Mouse (Mus musculus) adrenal gland, postnatal 14 days (tissue): ENCODE data around the gene Polr1c. TPM values are rescaled to one million over a fixed set of nuclear protein-coding genes. Genes with fewer than 3 reads are reported as not detected.

Experiments used
- DNase-seq: peaks from one replicate; pipeline ENCODE4 v3.0.0; 2021; ENCODE audit warnings: mixed read lengths
- total RNA-seq: library from RNA; stranded (reverse); gene quantifications from 2 replicates; pipeline ENCODE4 v1.2.3, GENCODE M21; 2021

The Polr1c gene
- total RNA-seq, 1 experiment from 2014 or later: 73.9 TPM

DNA sequence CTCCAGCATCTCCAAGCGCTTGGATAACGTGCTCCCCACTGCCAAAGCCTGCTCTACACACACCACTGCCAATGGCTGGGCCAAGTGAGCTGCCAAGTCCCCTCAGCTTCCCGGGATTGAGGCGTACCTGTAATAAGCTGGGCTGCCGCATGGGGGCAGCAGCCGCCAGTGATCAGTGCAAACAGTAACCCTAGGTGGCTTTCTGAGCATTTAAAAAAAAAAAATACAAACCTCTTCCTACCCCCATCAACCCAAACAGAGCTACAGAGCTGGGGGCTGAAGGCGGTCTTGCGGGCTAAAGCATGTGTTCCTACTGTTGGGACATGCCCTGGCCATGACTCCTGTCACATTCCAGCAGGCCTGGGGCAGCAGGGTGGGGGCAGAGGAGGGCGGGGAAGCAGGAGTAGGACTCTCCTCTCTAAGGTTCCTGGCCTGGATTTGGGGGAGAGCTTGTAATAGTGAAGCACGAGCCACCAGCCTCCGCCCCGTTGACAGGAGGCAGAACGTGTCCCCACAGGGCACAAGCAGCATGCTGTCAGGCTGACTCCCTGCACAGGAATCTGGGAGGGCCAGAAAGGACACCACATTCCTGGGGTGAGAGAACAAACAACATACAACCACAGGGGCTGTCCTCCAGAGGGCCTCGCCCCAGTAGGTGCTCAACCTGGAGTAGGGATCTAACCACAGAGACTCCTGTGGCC lies 18.2 kb upstream of the Polr1c start:
- DNase-seq: peak; percentile 87

- no peak for DNase-seq
Measured at GRCm38 (mm10) chr17:46265502-46265901, 17.6 kb upstream of the Polr1c start.

- no peak for DNase-seq
Measured at GRCm38 (mm10) chr17:46262201-46262694, 14.4 kb upstream of the Polr1c start.

DNA sequence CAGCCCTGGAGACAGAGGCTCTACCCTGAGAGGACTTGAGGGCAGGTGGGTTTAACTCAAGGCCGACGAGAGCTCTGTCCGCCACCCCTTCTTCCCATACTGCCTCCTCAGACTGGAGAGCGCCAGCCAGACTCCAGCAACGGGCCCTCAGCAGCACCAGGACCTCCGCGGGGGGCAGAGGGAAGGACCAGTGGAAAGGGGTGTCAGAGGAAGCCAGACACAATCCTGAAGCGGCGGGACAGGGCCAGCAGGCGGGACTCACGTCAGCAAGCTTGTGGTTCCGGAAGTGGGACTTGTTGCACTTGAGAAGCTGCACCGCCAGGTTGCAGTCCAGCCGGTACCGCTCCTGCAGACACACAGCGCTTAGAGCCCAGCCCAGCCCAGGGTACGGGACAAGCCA lies 11.8 kb upstream of the Polr1c start:
- DNase-seq: no peak

- no peak for DNase-seq
Measured at GRCm38 (mm10) chr17:46258279-46259053, 10.6 kb upstream of the Polr1c start.

GRCm38 (mm10) chr17:46255147-46255546 lies 7.3 kb upstream of the Polr1c start:
- DNase-seq: no peak

DNA sequence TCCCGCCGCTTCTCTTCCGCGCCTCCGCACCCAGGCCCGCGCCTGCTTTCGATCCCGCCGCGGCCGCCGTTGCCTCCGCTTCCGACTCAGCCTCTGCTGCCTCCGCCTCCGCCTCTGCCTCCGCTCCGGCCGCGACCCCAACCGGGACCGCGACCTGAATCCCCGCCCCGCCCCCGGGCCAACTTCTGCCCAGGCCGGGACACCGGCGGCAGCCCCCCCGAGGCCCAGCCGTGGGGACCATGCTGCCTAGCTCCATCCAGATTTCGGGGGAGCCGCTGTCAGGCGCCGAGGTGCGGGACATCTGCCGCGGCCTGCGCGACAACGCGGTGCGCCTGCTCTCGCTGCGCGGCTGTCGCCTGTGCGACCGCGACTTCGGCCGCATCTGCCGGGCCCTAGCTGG lies 6.3 kb upstream of the Polr1c start:
- DNase-seq: peak; percentile 51

DNA sequence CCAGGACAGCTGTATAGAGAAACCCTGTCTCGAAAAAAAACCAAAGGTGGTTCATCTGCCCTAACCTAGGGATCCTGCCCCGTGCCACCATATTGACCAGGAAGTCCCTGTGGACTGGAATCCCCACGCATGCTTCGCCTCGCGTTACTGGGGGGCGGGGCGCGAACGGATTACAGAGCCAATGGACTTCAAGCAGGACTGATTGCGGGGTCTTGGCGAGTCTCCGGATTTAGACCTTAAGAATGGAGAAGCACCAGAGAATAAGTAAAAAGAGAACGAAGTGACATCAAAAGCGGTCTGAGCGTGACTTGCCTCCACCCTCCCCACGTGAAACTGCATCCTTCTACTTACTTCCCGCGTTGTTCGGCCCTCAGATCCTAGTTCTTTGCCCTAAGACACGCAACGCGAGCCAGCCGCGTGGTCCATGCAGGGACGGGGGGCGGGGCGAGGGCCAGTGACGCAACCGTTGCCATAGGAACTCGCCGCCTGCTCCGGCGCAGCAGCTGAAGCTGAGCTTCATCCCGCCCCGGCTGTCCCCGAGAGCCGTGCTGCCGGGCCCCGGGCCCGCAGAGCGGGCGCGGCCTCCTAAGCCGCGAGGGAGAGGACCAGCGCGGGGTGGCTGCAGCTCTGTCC lies 5.7 kb upstream of the Polr1c start, which contains the start of gene Lrrc73:
TSS of gene Lrrc73 (plus strand) at position 80 of the 633 bp plus-strand sequence.
- peak; percentile 96 for DNase-seq

DNA sequence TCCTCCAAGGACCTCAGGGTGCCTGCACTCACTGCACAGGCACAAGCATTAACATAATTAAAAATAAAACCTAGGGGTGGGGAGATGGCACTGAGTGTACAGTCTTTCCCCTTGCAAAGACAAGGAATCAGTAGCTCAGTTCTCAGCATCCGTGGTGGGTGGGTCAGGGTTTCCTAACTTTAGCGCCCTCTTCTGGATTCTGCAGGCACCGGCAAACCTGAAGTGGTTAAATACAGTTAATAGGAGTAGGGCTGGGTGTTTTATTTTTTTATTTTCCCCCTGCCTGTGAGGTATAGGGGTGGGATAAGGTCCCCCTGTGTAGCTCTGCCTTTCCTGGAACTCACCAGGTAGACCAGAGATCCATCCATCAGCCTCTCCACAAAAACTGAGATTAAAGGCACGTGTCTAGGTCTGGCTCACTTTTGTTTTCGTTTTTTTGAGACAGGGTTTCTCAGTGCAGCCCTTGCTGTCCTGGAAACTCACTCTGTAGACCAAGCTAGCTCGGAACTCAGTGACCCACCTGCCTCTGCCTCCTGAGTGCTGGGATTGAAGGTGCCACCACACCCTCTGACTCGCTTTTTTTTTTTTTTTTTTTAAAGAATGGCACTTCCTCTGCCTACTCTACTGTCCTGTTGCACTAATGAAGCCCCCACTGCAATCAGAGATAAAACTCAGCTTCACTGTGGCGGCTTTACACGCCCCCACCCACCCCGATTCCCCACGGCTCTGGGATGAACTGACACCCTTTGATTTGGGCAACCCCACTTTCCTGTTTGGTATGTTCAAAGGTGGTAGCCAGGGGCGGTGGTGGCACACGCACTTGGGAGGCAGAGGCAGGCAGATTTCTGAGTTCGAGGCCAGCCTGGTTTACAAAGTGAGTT lies 5.0 kb upstream of the Polr1c start:
- DNase-seq: peak; percentile 71

DNA sequence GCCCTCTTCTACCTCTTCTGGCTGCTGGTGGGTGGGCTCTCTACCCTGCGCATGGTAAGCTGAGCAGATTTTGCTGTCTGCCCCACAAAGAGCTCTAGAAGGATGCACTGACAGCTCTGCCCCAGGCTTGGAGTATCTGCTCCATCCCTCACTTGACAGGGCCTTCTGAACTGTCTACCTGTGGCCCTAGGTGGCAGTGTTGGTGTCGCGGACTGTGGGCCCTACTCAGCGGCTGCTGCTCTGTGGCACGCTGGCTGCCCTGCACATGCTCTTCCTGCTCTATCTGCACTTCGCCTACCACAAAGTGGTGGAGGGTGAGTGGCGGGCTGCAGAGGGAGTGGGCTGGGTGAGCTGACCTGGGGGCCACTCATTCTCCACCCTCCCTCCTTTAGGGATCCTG lies 3.3 kb upstream of the Polr1c start:
- no peak for DNase-seq

DNA sequence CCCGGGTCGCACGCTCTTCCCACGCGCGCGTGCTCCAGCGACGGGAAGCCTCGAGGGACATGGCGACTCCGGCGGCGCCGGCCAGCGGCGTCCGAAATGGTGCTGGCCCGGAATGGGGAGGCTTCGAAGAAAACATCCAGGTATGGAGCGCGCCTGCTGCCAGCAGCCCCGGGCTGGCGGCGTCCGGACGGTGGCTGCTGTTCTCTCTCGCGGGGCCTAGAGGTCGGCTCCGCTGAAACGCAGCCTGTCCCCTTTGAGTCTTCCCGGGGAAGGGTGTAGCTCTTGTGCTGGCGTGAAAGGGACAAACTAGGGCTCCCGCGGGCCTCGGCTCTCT lies 302 bp upstream of the Polr1c start:
- no peak for DNase-seq

DNA sequence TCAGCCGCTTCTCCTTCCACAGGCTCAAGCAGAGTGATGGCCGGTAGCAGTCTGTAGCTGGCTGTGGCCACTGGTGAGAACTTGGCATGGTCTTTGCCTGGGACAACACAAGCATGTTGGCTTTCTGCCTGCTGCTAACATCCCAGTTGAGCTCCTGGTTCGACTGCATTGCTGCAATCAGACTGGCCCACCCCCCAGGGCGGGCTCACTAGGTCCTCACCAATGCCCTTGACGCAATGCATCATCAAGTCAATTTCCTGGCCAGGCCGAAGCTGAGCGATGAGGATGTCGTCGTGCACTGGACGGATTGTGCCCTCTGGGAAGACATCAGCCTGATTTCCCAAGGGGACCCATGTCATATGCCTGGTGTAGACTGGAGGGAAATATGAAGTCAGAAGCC lies 3.3 kb downstream of the Polr1c start:
- peak; percentile 91 for DNase-seq

DNA sequence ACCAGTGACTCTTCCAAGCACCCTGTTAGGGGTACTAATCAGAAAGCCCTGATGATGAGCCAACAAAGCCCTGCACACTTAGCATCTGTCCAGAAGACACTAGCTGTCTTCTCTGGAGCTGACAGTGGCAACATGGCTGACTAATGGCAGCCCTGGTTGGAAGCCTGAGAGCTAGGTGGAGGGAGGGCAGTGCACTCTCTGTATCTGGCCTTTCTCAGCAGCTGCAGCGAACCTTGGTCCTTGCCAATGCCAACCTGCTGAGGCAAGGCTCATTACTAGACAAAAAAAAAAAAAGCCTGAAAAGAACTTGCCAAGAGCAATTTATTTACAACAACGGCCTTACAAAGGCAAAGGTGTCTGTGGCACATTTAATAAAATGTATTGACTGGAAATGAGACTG lies 4.2 kb downstream of the Polr1c start:
- peak; percentile 49 for DNase-seq

DNA sequence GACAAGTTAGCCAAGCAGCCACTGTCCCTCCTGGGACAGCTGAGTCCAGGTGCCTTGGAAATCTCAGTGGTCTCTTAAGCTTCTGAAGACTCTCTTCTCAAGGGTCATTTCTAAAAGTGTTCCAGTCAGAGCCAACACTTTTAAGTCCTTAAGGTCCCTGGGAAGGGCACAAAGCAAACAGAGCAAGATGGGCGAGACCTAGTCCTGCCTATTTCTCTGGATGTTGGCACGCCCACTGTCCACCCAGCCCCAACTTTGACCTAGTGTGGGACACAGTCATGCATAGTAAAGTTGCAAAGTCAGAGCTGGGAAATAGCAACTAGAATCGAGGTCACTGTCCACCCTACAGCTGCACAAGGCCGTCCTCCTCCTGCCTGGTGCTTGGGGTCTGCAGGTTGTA lies 4.9 kb downstream of the Polr1c start:
- DNase-seq: peak; percentile 54

DNA sequence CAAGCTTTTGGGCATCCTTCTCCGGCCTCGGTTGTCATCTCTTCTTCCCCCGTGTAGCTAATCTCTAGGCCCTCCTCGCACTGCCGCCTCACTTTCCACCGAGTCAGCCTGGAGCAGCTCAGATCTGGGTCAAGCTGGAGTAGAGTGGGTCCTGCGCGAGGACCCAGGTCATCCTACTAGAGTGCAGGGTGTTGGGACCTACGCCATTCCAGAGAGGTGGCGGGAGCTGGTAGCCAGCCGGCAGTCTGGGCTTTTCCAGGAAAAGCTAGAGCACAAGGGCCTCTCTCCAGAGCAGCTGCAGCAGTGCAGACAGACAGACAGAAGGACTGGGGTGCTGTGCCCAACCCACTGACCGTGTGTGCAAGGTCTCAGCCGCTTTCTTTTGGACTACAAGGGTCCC lies 5.6 kb downstream of the Polr1c start:
- DNase-seq: no peak

DNA sequence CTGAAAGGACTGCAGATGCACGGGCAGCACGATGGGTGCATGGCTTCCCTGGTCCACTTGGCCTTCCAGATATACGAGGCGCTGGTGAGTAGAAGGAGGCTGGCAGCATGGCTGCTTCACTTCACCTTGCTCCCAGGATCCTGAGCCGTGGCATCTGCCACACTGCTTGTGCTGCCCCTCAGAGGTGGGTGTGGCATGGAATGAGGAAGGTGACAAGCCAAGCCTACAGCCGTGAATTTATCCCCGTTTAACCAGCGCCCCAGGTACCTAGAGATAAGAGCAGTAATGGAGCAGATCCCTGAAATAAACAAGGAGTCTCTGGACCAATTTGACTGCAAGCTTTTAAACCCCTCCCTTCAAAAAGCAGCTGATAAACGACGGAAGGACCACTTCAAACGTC lies 6.4 kb downstream of the Polr1c start:
- no peak for DNase-seq

- DNase-seq: no peak
Measured at GRCm38 (mm10) chr17:46239516-46240114, 8.2 kb downstream of the Polr1c start.

GRCm38 (mm10) chr17:46237480-46237879 lies 10.4 kb downstream of the Polr1c start:
- peak; percentile 73 for DNase-seq

- no peak for DNase-seq
Measured at GRCm38 (mm10) chr17:46237079-46237478, 10.8 kb downstream of the Polr1c start.

- DNase-seq: no peak
Measured at GRCm38 (mm10) chr17:46236067-46236466, 11.8 kb downstream of the Polr1c start.

- peak; percentile 75 for DNase-seq
Measured at GRCm38 (mm10) chr17:46227576-46227975, 20.3 kb downstream of the Polr1c start.

DNA sequence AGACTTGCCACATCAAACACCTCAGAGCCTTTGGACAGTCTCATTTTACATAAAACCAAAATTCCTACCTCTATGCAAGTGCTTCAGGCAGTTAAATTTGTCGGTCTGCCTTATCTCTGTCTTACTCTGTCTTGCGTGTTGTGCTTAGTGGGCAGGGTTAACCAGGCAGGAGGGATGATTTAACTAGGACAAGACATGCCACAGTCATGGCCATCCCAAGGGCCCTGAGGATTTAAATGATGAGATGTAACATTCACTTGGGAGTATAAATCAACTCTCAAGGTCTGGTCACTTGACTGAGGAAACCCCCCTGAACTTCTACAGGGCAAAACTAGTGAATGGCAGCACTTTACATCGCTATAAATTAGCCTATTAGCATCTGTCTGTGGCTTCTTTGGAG lies 26.3 kb downstream of the Polr1c start:
- peak; percentile 69 for DNase-seq
